Mouse (Mus musculus): ENCODE data around the gene Crybg2. TPM values are rescaled to one million over a fixed set of nuclear protein-coding genes. Genes with fewer than 3 reads are reported as not detected.
A peak's percentile ranks its signal among the peaks of the same experiment; 100 is the strongest.

Crybg2 gene
- polyA plus RNA-seq, 1 experiment: 2.0 TPM

GRCm38 (mm10) chr4:134081730-134082386 lies 21.2 kb downstream of the Crybg2 start:
- DNase-seq (ENCODE audit: low read depth): peak; percentile 60

DNA sequence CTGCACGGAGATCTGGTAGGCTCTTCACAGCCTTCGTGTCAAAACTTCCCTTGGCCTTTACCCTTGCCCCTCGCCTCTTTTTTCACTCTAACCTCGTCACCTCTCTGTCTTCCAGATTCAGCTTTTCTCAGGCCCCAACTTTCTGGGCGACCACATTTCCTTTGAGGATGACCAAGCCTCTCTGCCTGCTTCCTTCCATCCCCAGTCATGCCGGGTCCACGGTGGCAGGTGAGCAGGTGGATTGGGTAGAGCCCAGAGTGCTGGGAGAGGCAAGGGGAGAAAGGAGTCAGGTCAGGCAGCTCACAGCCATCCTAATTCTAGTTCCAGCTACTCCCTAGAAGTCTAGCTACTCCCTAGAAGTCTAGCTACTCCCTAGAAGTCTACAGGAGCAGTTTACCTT lies 21.8 kb downstream of the Crybg2 start:
- DNase-seq (ENCODE audit: low read depth): no peak
- TF ChIP-seq POLR2A (IDR thresholded peaks at IDR 0.05; ENCODE audit: borderline replicate concordance, extremely low read depth, insufficient read depth, insufficient read length, poor library complexity, severe bottlenecking) (no peak), CTCF (IDR thresholded peaks at IDR 0.05; ENCODE audit: borderline replicate concordance, extremely low read depth, insufficient read depth, insufficient read length) (no peak)

More at GRCm38 (mm10) chr4:134081730-134082386, 21.2 kb downstream of the Crybg2 start:
- TF ChIP-seq CTCF (IDR thresholded peaks at IDR 0.05; ENCODE audit: borderline replicate concordance, extremely low read depth, insufficient read depth, insufficient read length) (no peak), POLR2A (IDR thresholded peaks at IDR 0.05; ENCODE audit: borderline replicate concordance, extremely low read depth, insufficient read depth, insufficient read length, poor library complexity, severe bottlenecking) (no peak)

GRCm38 (mm10) chr4:134084999-134085398 lies 24.4 kb downstream of the Crybg2 start:
- DNase-seq (ENCODE audit: low read depth): no peak
- no peak for TF ChIP-seq POLR2A (IDR thresholded peaks at IDR 0.05; ENCODE audit: borderline replicate concordance, extremely low read depth, insufficient read depth, insufficient read length, poor library complexity, severe bottlenecking)
- no peak for TF ChIP-seq CTCF (IDR thresholded peaks at IDR 0.05; ENCODE audit: borderline replicate concordance, extremely low read depth, insufficient read depth, insufficient read length)

- TF ChIP-seq POLR2A (IDR thresholded peaks at IDR 0.05; ENCODE audit: borderline replicate concordance, extremely low read depth, insufficient read depth, insufficient read length, poor library complexity, severe bottlenecking) (no peak), CTCF (IDR thresholded peaks at IDR 0.05; ENCODE audit: borderline replicate concordance, extremely low read depth, insufficient read depth, insufficient read length) (peak; percentile 82)
- peak; percentile 39 for DNase-seq (ENCODE audit: low read depth)
Observed at GRCm38 (mm10) chr4:134087412-134087811, 26.8 kb downstream of the Crybg2 start.

GRCm38 (mm10) chr4:134089029-134089428 lies 28.4 kb downstream of the Crybg2 start:
- DNase-seq (ENCODE audit: low read depth): no peak
- no peak for TF ChIP-seq POLR2A (IDR thresholded peaks at IDR 0.05; ENCODE audit: borderline replicate concordance, extremely low read depth, insufficient read depth, insufficient read length, poor library complexity, severe bottlenecking)
- TF ChIP-seq CTCF (IDR thresholded peaks at IDR 0.05; ENCODE audit: borderline replicate concordance, extremely low read depth, insufficient read depth, insufficient read length): no peak

DNA sequence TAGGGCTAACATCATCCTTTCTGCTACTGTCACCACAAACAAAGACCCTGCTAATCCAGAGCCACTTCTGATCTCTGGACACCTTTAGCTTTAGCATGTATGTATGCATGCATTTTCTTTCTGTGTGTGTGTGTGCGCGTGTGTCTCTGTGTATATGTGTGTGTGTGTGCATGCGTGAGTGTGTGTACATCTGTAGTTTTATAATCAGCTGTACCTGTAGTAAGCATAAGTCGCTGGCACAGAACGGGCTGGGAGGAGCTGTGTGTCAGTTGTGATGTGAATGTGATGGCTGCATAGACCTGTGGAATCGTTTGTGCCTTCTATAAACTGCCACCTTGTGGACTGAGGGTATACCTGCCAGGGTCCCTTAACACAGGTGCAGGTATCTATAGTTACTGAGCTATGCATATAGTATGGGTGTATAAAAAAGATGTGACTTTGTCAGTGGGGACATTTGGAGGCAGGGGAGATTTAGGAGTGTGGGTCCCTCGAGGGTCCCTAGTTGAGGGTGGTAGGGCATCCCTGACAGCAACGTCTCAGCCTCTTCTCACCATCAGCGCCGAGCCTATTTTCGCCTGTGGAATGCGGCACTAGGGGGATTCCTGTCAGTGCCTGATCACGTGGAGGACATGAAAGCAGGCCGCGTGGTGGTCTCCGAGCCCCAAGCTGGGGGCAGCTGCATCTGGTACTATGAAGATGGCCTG lies 30.1 kb downstream of the Crybg2 start:
- TF ChIP-seq POLR2A (IDR thresholded peaks at IDR 0.05; ENCODE audit: borderline replicate concordance, extremely low read depth, insufficient read depth, insufficient read length, poor library complexity, severe bottlenecking) (no peak), CTCF (IDR thresholded peaks at IDR 0.05; ENCODE audit: borderline replicate concordance, extremely low read depth, insufficient read depth, insufficient read length) (no peak)
- no peak for DNase-seq (ENCODE audit: low read depth)

- DNase-seq (ENCODE audit: low read depth): no peak
- no peak for TF ChIP-seq CTCF (IDR thresholded peaks at IDR 0.05; ENCODE audit: borderline replicate concordance, extremely low read depth, insufficient read depth, insufficient read length)
- no peak for TF ChIP-seq POLR2A (IDR thresholded peaks at IDR 0.05; ENCODE audit: borderline replicate concordance, extremely low read depth, insufficient read depth, insufficient read length, poor library complexity, severe bottlenecking)
Observed at GRCm38 (mm10) chr4:134091225-134091529, 30.6 kb downstream of the Crybg2 start.

GRCm38 (mm10) chr4:134092382-134093288 lies 32.0 kb downstream of the Crybg2 start:
- DNase-seq (ENCODE audit: low read depth): peak; percentile 11
- TF ChIP-seq POLR2A (IDR thresholded peaks at IDR 0.05; ENCODE audit: borderline replicate concordance, extremely low read depth, insufficient read depth, insufficient read length, poor library complexity, severe bottlenecking) (no peak), CTCF (IDR thresholded peaks at IDR 0.05; ENCODE audit: borderline replicate concordance, extremely low read depth, insufficient read depth, insufficient read length) (peak; percentile 57)

DNA sequence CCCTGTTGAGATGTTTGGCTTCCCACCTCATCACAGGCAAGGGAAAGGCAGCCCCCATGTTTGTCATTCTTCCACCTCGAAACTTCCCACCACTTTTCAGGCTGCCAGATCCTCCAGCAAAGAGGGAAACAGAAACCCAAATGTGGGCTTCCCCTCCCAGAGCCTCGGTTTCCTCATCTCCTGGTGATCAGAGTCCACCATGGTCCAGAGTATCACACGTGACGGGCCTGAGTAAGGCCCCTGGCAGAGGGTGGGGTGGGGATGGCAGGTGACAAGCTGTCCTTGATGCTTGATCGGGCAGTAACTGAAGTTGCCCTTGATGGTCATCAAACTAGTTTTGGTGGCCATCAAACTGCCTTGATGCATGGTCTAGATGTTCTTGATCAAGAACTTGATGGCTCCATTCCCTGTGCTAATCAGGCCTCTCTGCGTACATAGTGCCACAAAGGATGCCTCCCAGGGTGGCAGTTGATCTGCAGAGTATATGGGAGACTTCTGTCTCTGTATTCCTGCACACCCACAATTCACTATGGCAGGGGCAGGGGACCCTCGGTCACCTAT lies 33.5 kb downstream of the Crybg2 start:
- no peak for DNase-seq (ENCODE audit: low read depth)
- TF ChIP-seq POLR2A (IDR thresholded peaks at IDR 0.05; ENCODE audit: borderline replicate concordance, extremely low read depth, insufficient read depth, insufficient read length, poor library complexity, severe bottlenecking) (no peak), CTCF (IDR thresholded peaks at IDR 0.05; ENCODE audit: borderline replicate concordance, extremely low read depth, insufficient read depth, insufficient read length) (no peak)

DNA sequence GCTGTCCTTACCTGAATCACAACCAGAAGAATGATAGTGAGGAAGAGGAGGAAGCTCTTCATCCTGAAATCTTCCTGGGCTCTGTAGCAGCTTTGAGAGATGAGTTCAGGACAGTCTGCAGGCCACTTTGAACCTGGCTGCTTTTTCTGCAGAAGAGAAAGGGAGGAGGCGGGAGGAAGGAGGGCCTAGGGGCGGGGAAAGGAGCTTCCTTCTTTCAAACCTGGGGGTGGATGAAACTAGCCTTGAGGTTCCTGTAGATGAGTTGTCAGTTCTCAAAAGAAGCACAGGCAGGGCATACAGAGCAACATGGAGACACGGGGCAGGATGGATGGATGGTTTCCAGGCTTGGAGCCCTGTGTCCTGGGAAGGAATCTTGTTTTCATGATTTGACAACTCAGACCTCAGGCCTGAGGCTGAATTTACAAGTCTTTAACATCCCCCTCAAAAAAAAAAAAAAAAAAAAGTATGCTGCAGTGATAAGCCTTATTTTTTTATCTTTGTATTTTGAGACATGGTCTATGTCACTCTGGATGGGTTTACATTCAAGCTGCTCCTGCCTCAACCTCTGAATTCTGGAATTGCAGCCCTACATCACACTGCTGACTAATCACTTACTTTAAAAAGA lies 34.4 kb downstream of the Crybg2 start, which contains the start of gene Cd52:
Gene Cd52, minus strand, starts transcription at position 160 of the 625 bp plus-strand sequence.
- DNase-seq (ENCODE audit: low read depth): no peak
- TF ChIP-seq POLR2A (IDR thresholded peaks at IDR 0.05; ENCODE audit: borderline replicate concordance, extremely low read depth, insufficient read depth, insufficient read length, poor library complexity, severe bottlenecking) (no peak), CTCF (IDR thresholded peaks at IDR 0.05; ENCODE audit: borderline replicate concordance, extremely low read depth, insufficient read depth, insufficient read length) (no peak)
